Mouse (Mus musculus) adrenal gland, adult 10 weeks (tissue): ENCODE results near the gene Cdrt4. TPM values are rescaled to one million over a fixed set of nuclear protein-coding genes. Genes with fewer than 3 reads are reported as not detected.

Experiments used
- polyA plus RNA-seq: library from polyadenylated mRNA; stranded (reverse); fragments of 350-450 nt; fragmentation: Illumina TruSeq; extraction: RNeasy Lipid Tissue Mini Kit (QIAGEN cat#74804); gene quantifications from one replicate; pipeline ENCODE4 v1.2.3, GENCODE M21; 2014; ENCODE audit warnings: low read depth, low replicate concordance

Cdrt4 gene
- not detected for polyA plus RNA-seq

GRCm38 (mm10) chr11:62951012-62951411 lies at the start of gene Cdrt4:
Cdrt4 (plus strand) TSS chr11:62951193.

Other genes starting within 250 kb of the Cdrt4 start
- gene Zfp287, start 219.3 kb upstream of the Cdrt4 start, polyA plus RNA-seq: 5.1 TPM
- gene Gm10428, start 198.1 kb upstream of the Cdrt4 start, polyA plus RNA-seq: not detected
- gene Zfp286, start 161.7 kb upstream of the Cdrt4 start, polyA plus RNA-seq: 3.1 TPM
- gene Trim16, start 131.0 kb upstream of the Cdrt4 start, polyA plus RNA-seq: 4.7 TPM
- not detected for gene Fbxw10, start 104.1 kb upstream of the Cdrt4 start, polyA plus RNA-seq
- 139 TPM for gene Tvp23b, start 71.7 kb upstream of the Cdrt4 start, polyA plus RNA-seq
- gene Tekt3, start 110.5 kb downstream of the Cdrt4 start, polyA plus RNA-seq: not detected
- gene Pmp22, start 177.8 kb downstream of the Cdrt4 start, polyA plus RNA-seq: 250 TPM